Mouse (Mus musculus) lung, postnatal 0 days (tissue): ENCODE results near the gene Hoxa2. TPM values are rescaled to one million over a fixed set of nuclear protein-coding genes. Genes with fewer than 3 reads are reported as not detected.
A peak's percentile ranks its signal among the peaks of the same experiment; 100 is the strongest.

Experiments used
- ATAC-seq: fragments of 200-750 bp; cut with Nextera tagmentation; 2 replicates; pipeline ENCODE4 v1.8.0; 2017; ENCODE audit warnings: moderate library complexity
- DNase-seq: peaks from one replicate; pipeline ENCODE4 v3.0.0-alpha.2; 2016; ENCODE audit warnings: low spot score
- H3K27ac ChIP-seq: fragments of 300-500 bp; sonication (generic); 2 replicates; pipeline ENCODE4 v1.5.1; 2014; ENCODE audit warnings: antibody characterized with exemption, mild to moderate bottlenecking, low read length, mixed read lengths
- H3K27me3 ChIP-seq: fragments of 300-500 bp; sonication (generic); replicated peaks from 2 replicates; pipeline ENCODE4 v1.6.1; 2014; ENCODE audit warnings: low read length, mixed read lengths; ENCODE audit not compliant: insufficient read depth
- H3K36me3 ChIP-seq: fragments of 300-500 bp; sonication (generic); 2 replicates; pipeline ENCODE4 v1.6.1; 2014; ENCODE audit warnings: low read length, mixed read lengths; ENCODE audit not compliant: insufficient read depth
- H3K4me1 ChIP-seq: fragments of 300-500 bp; sonication (generic); 2 replicates; pipeline ENCODE4 v1.6.1; 2014; ENCODE audit warnings: antibody characterized with exemption, low read depth, low read length, mixed read lengths; ENCODE audit not compliant: insufficient read depth
- H3K4me2 ChIP-seq: fragments of 300-500 bp; sonication (generic); replicated peaks from 2 replicates; pipeline ENCODE4 v1.6.1; 2014; ENCODE audit warnings: low read depth, mild to moderate bottlenecking, low read length, moderate library complexity, mixed read lengths
- H3K4me3 ChIP-seq: fragments of 300-500 bp; sonication (generic); 2 replicates; pipeline ENCODE4 v1.5.1; 2014; ENCODE audit warnings: low read depth, low read length
- H3K9ac ChIP-seq: fragments of 300-500 bp; sonication (generic); replicated peaks from 2 replicates; pipeline ENCODE4 v1.6.1; 2014; ENCODE audit warnings: low read depth, mild to moderate bottlenecking
- H3K9me3 ChIP-seq: fragments of 300-500 bp; sonication (generic); 2 replicates; pipeline ENCODE4 v1.6.1; 2016; ENCODE audit warnings: low read length, mixed read lengths
- CTCF ChIP-seq: IDR thresholded peaks from 2 replicates; pipeline ENCODE4 v1.5.1; 2016; ENCODE audit warnings: antibody characterized with exemption, mild to moderate bottlenecking
- EP300 ChIP-seq: IDR thresholded peaks from 2 replicates; pipeline ENCODE4 v1.6.1; 2016; ENCODE audit warnings: antibody characterized with exemption, mild to moderate bottlenecking, control low read depth
- WGBS: fragments of 180-500 bp; shearing (Covaris S2); extraction: QIAGEN DNeasy Blood & Tissue Kit; methylation state at CpG from one replicate; pipeline ENCODE4 v1.1.7; 2014; 5-methylcytosine and 5-hydroxymethylcytosine counted together
- polyA plus RNA-seq: library from polyadenylated mRNA; unstranded; fragments of >200 nt; fragmentation: Nextera tagmentation; extraction: Ambion mirVana; gene quantifications from 2 replicates; pipeline ENCODE4 v1.2.1, GENCODE M21; 2015

Gene Hoxa2
- polyA plus RNA-seq = 7.2 and 8.2 TPM in 2 replicates

DNA sequence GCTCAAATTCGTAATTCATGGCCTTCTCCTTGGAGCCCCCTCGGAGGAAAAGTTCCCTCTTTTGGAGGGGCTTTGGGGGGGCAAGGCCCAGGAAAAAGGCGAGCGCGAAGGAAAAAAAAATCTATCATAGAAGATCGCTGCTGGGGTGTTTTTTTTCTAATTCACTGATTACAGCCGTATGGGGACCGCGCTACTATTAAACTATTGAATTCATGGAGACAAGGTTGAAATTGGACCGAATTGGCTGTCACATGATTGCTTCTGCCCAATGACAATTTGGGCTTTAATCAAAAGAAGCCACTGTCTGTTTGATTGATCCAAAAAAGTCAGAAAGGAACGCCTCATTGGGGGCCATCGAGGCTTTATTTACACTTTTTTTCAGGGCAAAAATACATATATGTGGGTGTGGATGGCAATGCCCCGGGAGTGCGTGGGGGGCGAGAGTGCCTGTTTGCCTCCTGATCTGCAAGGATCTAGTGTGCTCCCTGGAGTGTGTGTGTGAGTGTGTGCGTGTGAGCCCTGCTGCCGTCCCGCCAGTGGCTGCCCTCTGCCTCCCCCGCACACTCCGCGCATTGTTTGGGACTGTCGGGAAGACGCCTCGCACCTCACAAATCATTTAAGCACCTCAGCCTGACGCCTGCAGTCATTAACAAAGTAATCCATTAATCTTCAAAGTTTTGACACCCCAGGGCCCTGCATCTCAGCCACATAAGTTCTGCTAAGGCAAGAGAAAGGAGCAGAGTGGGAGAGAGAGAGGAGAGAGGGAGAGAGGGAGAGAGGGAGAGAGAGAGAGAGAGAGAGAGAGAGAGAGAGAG, at the start of gene Hoxa2:
TSS of gene Hoxa2 (minus strand) at position 206 of the 815 bp plus-strand sequence.
- peak within 1 kb of the TSS; percentile 54 for H3K4me3 ChIP-seq
- 0 out of 2 replicates have a peak, but pooled peaks have one; percentile 39 for TF ChIP-seq EP300
- TF ChIP-seq CTCF = no peak
- DNase-seq (peak; percentile 73), ATAC-seq (peak; percentile 46)
- H3K36me3 ChIP-seq = no peaks in the 10 kb centered on the region
- WGBS = under 1% methylated on average over 25 of the region's 25 CpGs
- peaks cover 7% of the 10 kb centered on the region; the same call in 1 of the 2 replicates for H3K27me3 ChIP-seq
- peaks cover 5% of the 10 kb centered on the region; the same call in 1 of the 2 replicates for H3K4me1 ChIP-seq
- H3K9me3 ChIP-seq = no peaks in the 10 kb centered on the region
- peak within 1 kb of the TSS; percentile 70 for H3K4me2 ChIP-seq
- peak within 1 kb of the TSS; percentile 50 for H3K9ac ChIP-seq
- peak within 1 kb of the TSS; percentile 79 for H3K27ac ChIP-seq

DNA sequence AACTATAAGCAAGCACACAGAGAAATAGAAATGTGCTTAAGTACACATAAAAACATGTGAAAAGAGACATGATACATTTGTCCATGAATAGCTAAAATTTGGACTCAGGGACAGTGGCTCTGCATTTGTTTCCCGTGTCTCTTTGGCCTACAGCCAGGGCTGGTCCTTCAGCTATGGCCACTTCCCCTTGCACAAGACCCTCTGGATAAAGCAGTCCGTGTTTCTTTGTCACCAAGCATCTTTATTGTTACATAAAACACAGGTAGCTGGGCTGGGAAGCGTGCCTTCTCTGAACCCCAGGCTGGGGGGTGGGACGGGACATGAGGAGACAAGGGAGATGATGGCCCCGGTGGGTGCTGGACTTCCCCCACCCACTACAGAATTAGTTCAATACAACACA, 49.6 kb upstream of the Hoxa2 start:
- H3K27ac ChIP-seq = no peak overlapping the region
- no peak overlapping the region for H3K9ac ChIP-seq
- ATAC-seq (no peak), DNase-seq (no peak)
- no peaks in the 10 kb centered on the region for H3K9me3 ChIP-seq
- H3K36me3 ChIP-seq = no peaks in the 10 kb centered on the region
- peaks cover 77% of the 10 kb centered on the region for H3K27me3 ChIP-seq
- H3K4me1 ChIP-seq = peaks cover 13% of the 10 kb centered on the region
- TF ChIP-seq EP300 (no peak), CTCF (no peak)
- WGBS = 26% methylated on average over 5 of the region's 5 CpGs
- H3K4me2 ChIP-seq = no peak overlapping the region
- no peak overlapping the region for H3K4me3 ChIP-seq

DNA sequence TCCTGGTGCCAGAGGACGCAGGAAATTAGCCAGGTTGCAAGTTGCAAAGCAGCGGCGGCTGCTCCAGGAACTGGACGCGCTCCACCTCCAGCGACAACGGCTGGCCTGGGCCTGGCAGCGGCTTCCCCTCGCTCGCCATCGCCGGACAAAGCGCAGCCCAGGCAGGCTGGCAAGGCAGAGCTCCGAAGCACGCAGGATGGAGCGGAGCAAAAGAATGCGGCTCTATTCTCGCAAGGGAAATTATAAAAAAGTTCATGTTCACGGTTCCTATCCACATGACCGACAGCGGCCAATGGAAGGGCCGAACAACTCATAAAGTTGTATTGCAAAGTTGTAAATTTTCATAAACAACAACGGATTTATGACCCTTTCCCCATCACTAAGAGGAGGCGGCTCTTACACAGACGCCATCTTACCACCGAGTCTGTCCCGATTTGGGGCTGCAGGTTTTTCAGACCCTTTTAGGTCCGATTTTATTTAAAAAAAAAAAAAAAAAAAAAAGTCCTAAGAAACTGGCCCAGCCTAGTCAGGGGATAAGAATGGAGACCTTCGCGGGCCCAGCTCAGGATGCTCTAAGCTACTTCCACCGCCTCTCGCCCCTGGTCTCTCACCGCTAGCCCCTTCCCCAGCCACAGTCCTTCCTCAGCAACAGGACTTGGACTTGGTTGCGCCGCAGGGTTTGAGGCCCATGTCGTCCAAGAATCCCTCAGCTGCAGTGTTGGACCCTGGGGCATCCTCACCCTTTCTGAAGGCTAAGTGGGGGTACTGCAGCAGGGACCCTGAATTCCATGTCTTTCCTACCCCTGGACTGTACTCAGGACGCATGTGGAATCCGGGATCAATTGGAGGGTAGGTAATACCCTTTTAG, 48.7 kb upstream of the Hoxa2 start, which contains the start of the genes Hoxa3 and Gm28308:
TSS of gene Hoxa3 (minus strand) at position 218 of the 868 bp plus-strand sequence.
TSS of gene Gm28308 (minus strand) at position 221 of the 868 bp plus-strand sequence.
- peak; percentile 80 for DNase-seq
- Histone ChIP-seq H3K4me1 (peaks cover 13% of the 10 kb centered on the region), H3K4me3 (peak within 1 kb of the TSS; percentile 48), H3K27me3 (peaks cover 73% of the 10 kb centered on the region), H3K9me3 (no peaks in the 10 kb centered on the region), H3K27ac (peak within 1 kb of the TSS; percentile 76), H3K36me3 (no peaks in the 10 kb centered on the region), H3K9ac (0 out of 2 replicates have a peak within 1 kb of the TSS, but pooled peaks have one; percentile 32), H3K4me2 (peak within 1 kb of the TSS; percentile 61)
- 8% methylated on average over 38 of the region's 38 CpGs for WGBS
- peak; percentile 23 for ATAC-seq
- TF ChIP-seq EP300 (no peak), CTCF (no peak)

DNA sequence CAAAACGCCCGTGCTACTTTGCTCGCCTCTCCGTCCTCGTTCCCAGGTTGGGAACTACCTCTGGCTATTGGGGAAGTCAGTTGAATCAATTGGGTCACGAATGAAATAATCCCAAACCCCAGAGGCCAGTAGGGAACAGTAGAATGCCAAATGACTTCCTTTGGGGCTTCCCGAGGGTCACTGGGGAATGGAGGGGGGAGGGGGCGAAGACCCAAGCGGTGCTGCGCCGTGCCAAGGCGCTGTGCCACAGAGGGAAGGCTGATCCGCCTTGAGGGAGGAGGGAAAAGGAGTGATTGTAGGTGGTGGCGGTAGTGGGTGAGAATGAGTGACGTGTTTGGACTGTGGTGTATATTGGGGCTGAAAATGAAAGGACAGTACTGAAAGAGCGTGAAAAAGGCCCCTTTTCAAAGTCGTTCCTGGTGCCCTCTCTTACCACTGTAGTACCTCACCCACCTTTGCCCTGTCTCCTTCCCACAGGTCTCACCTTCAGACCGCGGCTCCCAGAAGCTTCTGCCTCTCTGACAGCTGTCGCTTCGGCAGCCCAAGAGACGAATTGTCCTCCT, 48.0 kb upstream of the Hoxa2 start:
- ATAC-seq (0 out of 2 replicates have a peak, but pooled peaks have one; percentile 10), DNase-seq (no peak)
- Histone ChIP-seq H3K4me1 (peaks cover 11% of the 10 kb centered on the region), H3K27me3 (peaks cover 72% of the 10 kb centered on the region), H3K9ac (0 out of 2 replicates have a peak overlapping the region, but pooled peaks have one; percentile 32), H3K4me2 (peak overlapping the region; percentile 61), H3K9me3 (no peaks in the 10 kb centered on the region), H3K36me3 (no peaks in the 10 kb centered on the region), H3K27ac (peak overlapping the region; percentile 76), H3K4me3 (peak overlapping the region; percentile 48)
- TF ChIP-seq EP300 (no peak), CTCF (0 out of 2 replicates have a peak, but pooled peaks have one; percentile 9)
- 5% methylated on average over 21 of the region's 22 CpGs for WGBS

DNA sequence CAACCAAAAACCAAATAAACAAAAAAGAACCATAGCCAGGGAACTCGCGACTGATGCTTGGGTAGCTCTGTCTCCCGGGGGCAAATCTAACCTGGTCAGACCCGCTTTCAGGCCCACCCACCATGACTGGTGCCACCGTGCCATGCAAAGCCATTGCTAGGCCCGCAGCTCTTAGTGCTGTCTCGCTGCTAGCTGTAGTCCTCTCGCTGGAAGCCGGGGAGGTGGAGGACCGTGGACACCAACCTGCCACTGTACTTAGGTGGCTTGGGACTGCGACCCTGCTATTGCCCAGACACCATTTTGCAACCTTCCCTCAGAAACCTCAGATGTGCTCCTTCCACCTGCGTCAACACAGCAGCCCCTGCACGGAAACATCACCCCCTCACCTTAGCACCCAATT, 47.3 kb upstream of the Hoxa2 start:
- Histone ChIP-seq H3K4me2 (peak overlapping the region; percentile 61), H3K27me3 (peaks cover 72% of the 10 kb centered on the region), H3K4me1 (peaks cover 6% of the 10 kb centered on the region), H3K9me3 (no peaks in the 10 kb centered on the region), H3K9ac (no peak overlapping the region), H3K4me3 (peak overlapping the region; percentile 48), H3K36me3 (no peaks in the 10 kb centered on the region), H3K27ac (peak overlapping the region; percentile 76; the same call in 1 of the 2 replicates)
- ATAC-seq = no peak
- TF ChIP-seq EP300 (no peak), CTCF (no peak)
- DNase-seq = no peak
- WGBS = 10% methylated on average over 13 of the region's 13 CpGs
